Mouse (Mus musculus): ENCODE measurements at regions not wholly inside any gene's neighbourhood (a gene's known extent, or its start where the extent isn't known, plus 50 kb on each side); places are given as distances from the start of the nearest gene placed in this dataset.
A peak's percentile ranks its signal among the peaks of the same experiment; 100 is the strongest.

- peak; percentile 92 for DNase-seq
Observed at GRCm38 (mm10) chr2:133020173-133020837, 74.6 kb upstream of the Fermt1 start.

GRCm38 (mm10) chr2:133021244-133021643 is 75.5 kb upstream of the Fermt1 start:
- DNase-seq, result no peak

GRCm38 (mm10) chr2:133027038-133027437 is 81.3 kb upstream of the Fermt1 start:
- DNase-seq, result no peak

- DNase-seq, result no peak
Observed at GRCm38 (mm10) chr2:133035421-133035820, 89.7 kb upstream of the Fermt1 start.

GRCm38 (mm10) chr2:133040708-133041107 is 95.0 kb upstream of the Fermt1 start:
- no peak for DNase-seq

GRCm38 (mm10) chr2:133077698-133078356 is 132.1 kb upstream of the Fermt1 start:
- DNase-seq, result peak; percentile 4

GRCm38 (mm10) chr2:133090976-133091375 is 145.3 kb upstream of the Fermt1 start:
- DNase-seq, result no peak

- peak; percentile 79 for DNase-seq
Observed at GRCm38 (mm10) chr2:133113642-133114041, 167.9 kb upstream of the Fermt1 start.

- peak; percentile 5 for DNase-seq
Observed at GRCm38 (mm10) chr2:133118651-133119050, 172.9 kb upstream of the Fermt1 start.

GRCm38 (mm10) chr2:133125212-133125801 is 179.6 kb upstream of the Fermt1 start:
- no peak for DNase-seq

GRCm38 (mm10) chr2:133134878-133135277 is 189.2 kb upstream of the Fermt1 start:
- DNase-seq, result no peak

GRCm38 (mm10) chr2:133138877-133139276 is 193.2 kb upstream of the Fermt1 start:
- DNase-seq, result no peak

GRCm38 (mm10) chr2:133141341-133142035 is 195.8 kb upstream of the Fermt1 start:
- DNase-seq, result no peak

- DNase-seq, result no peak
Observed at GRCm38 (mm10) chr2:133152461-133152860, 206.8 kb upstream of the Fermt1 start.

GRCm38 (mm10) chr2:133156537-133156936 is 210.8 kb upstream of the Fermt1 start:
- DNase-seq, result no peak

- DNase-seq, result no peak
Observed at GRCm38 (mm10) chr2:133158206-133158605, 212.5 kb upstream of the Fermt1 start.

- no peak for DNase-seq
Observed at GRCm38 (mm10) chr2:133159398-133159797, 213.7 kb upstream of the Fermt1 start.

GRCm38 (mm10) chr2:133176411-133176810 is 230.7 kb upstream of the Fermt1 start:
- DNase-seq, result no peak

GRCm38 (mm10) chr2:133181216-133181615 is 235.5 kb upstream of the Fermt1 start:
- DNase-seq, result no peak

GRCm38 (mm10) chr2:133182920-133183319 is 237.2 kb upstream of the Fermt1 start:
- DNase-seq, result no peak

GRCm38 (mm10) chr2:133204295-133204866 is 258.7 kb upstream of the Fermt1 start:
- no peak for DNase-seq

GRCm38 (mm10) chr2:133208498-133208897 is 262.8 kb upstream of the Fermt1 start:
- no peak for DNase-seq

Data from right cerebral cortex, postnatal 4 days (tissue).